Mouse (Mus musculus): ENCODE results near the gene Fbxw4. TPM values are rescaled to one million over a fixed set of nuclear protein-coding genes. Genes with fewer than 3 reads are reported as not detected.
A peak's percentile ranks its signal among the peaks of the same experiment; 100 is the strongest.
"Not testable (repeated sequence)": the region's sequence is repeated elsewhere in the genome, so short reads cannot be mapped to it uniquely, and the experiment has no call there.

The Fbxw4 gene
- polyA plus RNA-seq, 1 experiment from 2014 or later: 8.4 TPM

GRCm38 (mm10) chr19:45549128-45549915 lies 110.8 kb downstream of the Fbxw4 start:
- H3K27ac ChIP-seq (ENCODE audit: low read depth, low read length): no peak overlapping the region
- 37% methylated on average over 23 of the region's 23 CpGs for WGBS
- no peak overlapping the region; the same call in 1 of the 2 replicates for H3K9ac ChIP-seq (replicated peaks; ENCODE audit: low read depth, low read length)
- no peak overlapping the region for H3K4me2 ChIP-seq (ENCODE audit: low read depth, low read length)
- no peak for ATAC-seq (ENCODE audit: low read depth)
- H3K4me3 ChIP-seq (ENCODE audit: low read depth, low read length): no peak overlapping the region
- no peaks in the 10 kb centered on the region for H3K9me3 ChIP-seq (ENCODE audit: control insufficient read depth, low read length)
- no peaks in the 10 kb centered on the region for H3K36me3 ChIP-seq (ENCODE audit: control insufficient read depth, insufficient read depth, low read length)
- H3K27me3 ChIP-seq (ENCODE audit: control insufficient read depth, insufficient read depth, low read length): no peaks in the 10 kb centered on the region
- peaks cover 12% of the 10 kb centered on the region for H3K4me1 ChIP-seq (ENCODE audit: control insufficient read depth, insufficient read depth, low read length)

GRCm38 (mm10) chr19:45548196-45548595 lies 111.9 kb downstream of the Fbxw4 start:
- H3K9me3 ChIP-seq (ENCODE audit: control insufficient read depth, low read length); ATAC-seq (ENCODE audit: low read depth); H3K9ac ChIP-seq (replicated peaks; ENCODE audit: low read depth, low read length); H3K27me3 ChIP-seq (ENCODE audit: control insufficient read depth, insufficient read depth, low read length); H3K36me3 ChIP-seq (ENCODE audit: control insufficient read depth, insufficient read depth, low read length); H3K4me2 ChIP-seq (ENCODE audit: low read depth, low read length); H3K4me3 ChIP-seq (ENCODE audit: low read depth, low read length); H3K27ac ChIP-seq (ENCODE audit: low read depth, low read length): not testable (repeated sequence)
- peaks cover 14% of the 10 kb centered on the region for H3K4me1 ChIP-seq (ENCODE audit: control insufficient read depth, insufficient read depth, low read length)

GRCm38 (mm10) chr19:45544925-45545321 lies 115.2 kb downstream of the Fbxw4 start:
- Histone ChIP-seq H3K9me3 (ENCODE audit: control insufficient read depth, low read length) (no peaks in the 10 kb centered on the region), H3K36me3 (ENCODE audit: control insufficient read depth, insufficient read depth, low read length) (no peaks in the 10 kb centered on the region), H3K4me3 (ENCODE audit: low read depth, low read length) (peak overlapping the region; percentile 30), H3K4me1 (ENCODE audit: control insufficient read depth, insufficient read depth, low read length) (peaks cover 35% of the 10 kb centered on the region), H3K27me3 (ENCODE audit: control insufficient read depth, insufficient read depth, low read length) (no peaks in the 10 kb centered on the region), H3K9ac (replicated peaks; ENCODE audit: low read depth, low read length) (peak overlapping the region; percentile 58), H3K27ac (ENCODE audit: low read depth, low read length) (no peak overlapping the region), H3K4me2 (ENCODE audit: low read depth, low read length) (peak overlapping the region; percentile 79)
- WGBS: under 1% methylated on average over 30 of the region's 30 CpGs
- ATAC-seq (ENCODE audit: low read depth): peak; percentile 63

GRCm38 (mm10) chr19:45544152-45544924 lies 115.8 kb downstream of the Fbxw4 start:
- peaks cover 35% of the 10 kb centered on the region for H3K4me1 ChIP-seq (ENCODE audit: control insufficient read depth, insufficient read depth, low read length)
- 1% methylated on average over 20 of the region's 26 CpGs for WGBS
- ATAC-seq (ENCODE audit: low read depth): no peak
- no peaks in the 10 kb centered on the region for H3K27me3 ChIP-seq (ENCODE audit: control insufficient read depth, insufficient read depth, low read length)
- H3K4me2 ChIP-seq (ENCODE audit: low read depth, low read length): peak overlapping the region; percentile 79
- peak overlapping the region; percentile 58 for H3K9ac ChIP-seq (replicated peaks; ENCODE audit: low read depth, low read length)
- no peaks in the 10 kb centered on the region for H3K9me3 ChIP-seq (ENCODE audit: control insufficient read depth, low read length)
- H3K27ac ChIP-seq (ENCODE audit: low read depth, low read length): no peak overlapping the region
- peak overlapping the region; percentile 30 for H3K4me3 ChIP-seq (ENCODE audit: low read depth, low read length)
- no peaks in the 10 kb centered on the region for H3K36me3 ChIP-seq (ENCODE audit: control insufficient read depth, insufficient read depth, low read length)

DNA sequence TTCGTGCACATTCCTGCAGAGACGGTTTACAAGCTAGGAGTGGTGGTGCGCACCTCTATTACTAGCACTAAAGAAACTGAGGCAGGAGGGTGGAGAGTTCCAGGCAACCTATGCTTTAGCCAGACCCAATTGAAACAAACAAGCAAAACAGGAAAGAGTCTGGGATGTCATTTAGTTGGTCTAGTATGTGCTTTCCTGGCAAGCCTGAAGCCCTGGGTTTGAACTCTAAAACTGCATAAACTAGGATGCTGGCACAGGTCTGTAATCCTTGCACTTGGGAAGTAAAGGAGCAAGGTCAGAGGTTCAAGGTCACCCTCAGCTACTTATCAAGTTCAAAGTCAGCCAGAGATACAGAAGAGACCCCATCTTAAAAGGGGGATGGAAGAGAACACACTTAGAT lies 118.1 kb downstream of the Fbxw4 start:
- ATAC-seq (ENCODE audit: low read depth): no peak
- H3K27me3 ChIP-seq (ENCODE audit: control insufficient read depth, insufficient read depth, low read length): no peaks in the 10 kb centered on the region
- no peaks in the 10 kb centered on the region for H3K9me3 ChIP-seq (ENCODE audit: control insufficient read depth, low read length)
- H3K4me3 ChIP-seq (ENCODE audit: low read depth, low read length): peak overlapping the region; percentile 26; the same call in 1 of the 2 replicates
- H3K4me2 ChIP-seq (ENCODE audit: low read depth, low read length): peak overlapping the region; percentile 57
- peaks cover 30% of the 10 kb centered on the region for H3K4me1 ChIP-seq (ENCODE audit: control insufficient read depth, insufficient read depth, low read length)
- H3K36me3 ChIP-seq (ENCODE audit: control insufficient read depth, insufficient read depth, low read length): no peaks in the 10 kb centered on the region
- 15% methylated on average over 3 of the region's 3 CpGs for WGBS
- H3K27ac ChIP-seq (ENCODE audit: low read depth, low read length): peak overlapping the region; percentile 85
- H3K9ac ChIP-seq (replicated peaks; ENCODE audit: low read depth, low read length): peak overlapping the region; percentile 44

GRCm38 (mm10) chr19:45541409-45542041 lies 118.6 kb downstream of the Fbxw4 start:
- Histone ChIP-seq H3K9me3 (ENCODE audit: control insufficient read depth, low read length) (no peaks in the 10 kb centered on the region), H3K27me3 (ENCODE audit: control insufficient read depth, insufficient read depth, low read length) (no peaks in the 10 kb centered on the region), H3K4me3 (ENCODE audit: low read depth, low read length) (peak overlapping the region; percentile 26), H3K36me3 (ENCODE audit: control insufficient read depth, insufficient read depth, low read length) (no peaks in the 10 kb centered on the region), H3K4me1 (ENCODE audit: control insufficient read depth, insufficient read depth, low read length) (peaks cover 30% of the 10 kb centered on the region), H3K9ac (replicated peaks; ENCODE audit: low read depth, low read length) (peak overlapping the region; percentile 44), H3K27ac (ENCODE audit: low read depth, low read length) (peak overlapping the region; percentile 85), H3K4me2 (ENCODE audit: low read depth, low read length) (peak overlapping the region; percentile 57)
- WGBS: under 1% methylated on average over 42 of the region's 58 CpGs
- ATAC-seq (ENCODE audit: low read depth): peak; percentile 57

DNA sequence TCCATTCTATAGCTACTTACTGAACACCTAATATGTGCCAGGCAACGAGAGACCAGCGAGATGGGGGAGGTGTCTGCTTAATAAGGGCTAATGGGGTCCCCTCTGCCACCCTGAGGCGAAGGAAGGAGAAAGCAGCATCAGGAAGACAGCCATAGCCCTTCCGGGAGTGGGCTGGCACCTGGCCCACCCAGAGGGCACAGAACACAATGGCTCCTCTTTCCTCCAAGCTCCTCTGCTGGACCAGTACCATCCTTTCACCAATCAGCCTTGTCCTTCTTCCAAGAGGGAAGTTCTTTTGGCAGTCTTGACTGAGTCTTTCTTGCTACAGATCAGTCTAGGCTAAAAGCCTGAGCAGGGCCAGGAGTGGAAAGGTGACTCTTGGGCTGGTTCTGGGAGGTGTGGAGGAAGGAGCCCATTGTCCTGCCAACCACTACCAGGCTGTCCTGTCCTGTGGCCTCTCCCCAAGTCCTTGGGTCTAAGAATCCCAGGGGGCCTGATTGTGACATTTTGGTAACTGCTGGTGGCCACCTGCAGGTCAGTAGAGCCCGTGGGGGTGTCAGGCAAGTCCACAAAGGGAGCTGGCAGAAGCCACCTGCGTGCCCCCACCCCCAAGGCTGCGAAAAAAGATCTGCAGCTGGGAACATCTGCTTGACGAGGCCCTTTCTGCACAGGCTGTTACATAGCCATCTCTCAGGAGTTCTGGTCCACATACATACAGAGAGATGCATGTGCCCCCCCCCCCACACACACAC lies 119.3 kb downstream of the Fbxw4 start:
- Histone ChIP-seq H3K36me3 (ENCODE audit: control insufficient read depth, insufficient read depth, low read length) (no peaks in the 10 kb centered on the region), H3K4me1 (ENCODE audit: control insufficient read depth, insufficient read depth, low read length) (peaks cover 34% of the 10 kb centered on the region), H3K9ac (replicated peaks; ENCODE audit: low read depth, low read length) (peak overlapping the region; percentile 44), H3K4me2 (ENCODE audit: low read depth, low read length) (peak overlapping the region; percentile 57), H3K9me3 (ENCODE audit: control insufficient read depth, low read length) (no peaks in the 10 kb centered on the region), H3K27me3 (ENCODE audit: control insufficient read depth, insufficient read depth, low read length) (no peaks in the 10 kb centered on the region), H3K4me3 (ENCODE audit: low read depth, low read length) (peak overlapping the region; percentile 26), H3K27ac (ENCODE audit: low read depth, low read length) (peak overlapping the region; percentile 85)
- WGBS: 12% methylated on average over 8 of the region's 8 CpGs
- peak; percentile 16 for ATAC-seq (ENCODE audit: low read depth)

GRCm38 (mm10) chr19:45537505-45537904 lies 122.6 kb downstream of the Fbxw4 start:
- Histone ChIP-seq H3K4me2 (ENCODE audit: low read depth, low read length) (no peak overlapping the region), H3K9ac (replicated peaks; ENCODE audit: low read depth, low read length) (no peak overlapping the region), H3K4me1 (ENCODE audit: control insufficient read depth, insufficient read depth, low read length) (peaks cover 42% of the 10 kb centered on the region), H3K36me3 (ENCODE audit: control insufficient read depth, insufficient read depth, low read length) (no peaks in the 10 kb centered on the region), H3K9me3 (ENCODE audit: control insufficient read depth, low read length) (no peaks in the 10 kb centered on the region), H3K27me3 (ENCODE audit: control insufficient read depth, insufficient read depth, low read length) (no peaks in the 10 kb centered on the region), H3K27ac (ENCODE audit: low read depth, low read length) (no peak overlapping the region), H3K4me3 (ENCODE audit: low read depth, low read length) (no peak overlapping the region)
- 53% methylated on average over 1 of the region's 1 CpGs for WGBS
- no peak for ATAC-seq (ENCODE audit: low read depth)
